Comparison of ENCODE assay signal across 26 mouse cellular contexts in the genomic region with DNA sequence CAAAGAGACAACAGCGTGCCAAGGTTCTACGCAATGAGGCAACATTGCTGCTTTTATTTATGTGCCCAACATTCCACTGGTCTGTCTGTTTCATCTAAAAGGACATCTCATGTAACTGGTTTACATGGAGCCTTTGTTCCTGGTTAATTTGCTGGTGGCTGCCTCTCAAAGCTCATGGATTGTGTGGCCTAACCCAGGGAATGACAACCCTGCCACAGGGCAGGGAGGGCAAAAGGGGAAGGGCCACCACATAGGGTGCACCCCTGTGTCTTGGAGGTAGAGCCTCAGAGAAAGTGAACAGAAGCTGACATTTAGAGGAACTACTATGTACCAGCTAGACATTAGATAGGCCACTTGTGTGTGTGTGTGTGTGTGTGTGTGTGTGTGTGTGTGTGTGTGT. TPM values are rescaled to one million over a fixed set of nuclear protein-coding genes. Genes with fewer than 3 reads are reported as not detected.
"Had no signal": no experiment of that assay in that cellular context is flagged by ENCODE, and none has a peak within 500 bp of the region (broad histone marks: within the 10 kb centered on the region; RNA-seq: fewer than 3 reads in every experiment).

No protein-coding gene starts in this region.

- H3K27ac ChIP-seq: liver, embryonic 15.5 days; lung, embryonic 15.5 days; macrophage; midbrain, embryonic 13.5 days; midbrain, embryonic 15.5 days; neural tube, embryonic 12.5 days; stomach, embryonic 15.5 days; stomach, postnatal 0 days had no signal

- ATAC-seq: liver, postnatal 0 days; lung, postnatal 0 days; midbrain, embryonic 13.5 days; midbrain, embryonic 15.5 days had no signal

- H3K4me1 ChIP-seq: liver, embryonic 15.5 days; lung, embryonic 15.5 days; megakaryocyte, embryonic 14.5 days; midbrain, embryonic 13.5 days; midbrain, embryonic 15.5 days; neural tube, embryonic 12.5 days; stomach, embryonic 15.5 days had no signal

- H3K9me3 ChIP-seq: liver, embryonic 15.5 days; lung, embryonic 15.5 days; midbrain, embryonic 13.5 days; midbrain, embryonic 15.5 days; neural tube, embryonic 12.5 days; stomach, embryonic 15.5 days had no signal

- H3K27me3 ChIP-seq: lung, embryonic 15.5 days; midbrain, embryonic 13.5 days; midbrain, embryonic 15.5 days; neural tube, embryonic 12.5 days; stomach, embryonic 15.5 days had no signal

- DNase-seq: liver, postnatal 0 days; lung, adult 2 months; lung, postnatal 14 days; lung, postnatal 36 days; right cerebral cortex, postnatal 14 days; spleen, adult 18-20 months; thymus, adult 2 months; thymus, postnatal 25 days; thymus, postnatal 4 days had no signal

- H3K36me3 ChIP-seq: liver, embryonic 15.5 days; lung, embryonic 15.5 days; midbrain, embryonic 13.5 days; midbrain, embryonic 15.5 days; neural tube, embryonic 12.5 days; stomach, embryonic 15.5 days had no signal

- H3K9ac ChIP-seq: liver, embryonic 15.5 days; liver, postnatal 0 days; lung, embryonic 15.5 days; midbrain, embryonic 13.5 days; midbrain, embryonic 15.5 days; neural tube, embryonic 12.5 days; stomach, embryonic 15.5 days had no signal

- H3K4me3 ChIP-seq: liver, embryonic 15.5 days; lung, embryonic 15.5 days; megakaryocyte, embryonic 14.5 days; midbrain, embryonic 13.5 days; midbrain, embryonic 15.5 days; neural tube, embryonic 12.5 days; stomach, embryonic 15.5 days had no signal

- H3K4me2 ChIP-seq: liver, embryonic 15.5 days; lung, embryonic 15.5 days; midbrain, embryonic 11.5 days; midbrain, embryonic 13.5 days; midbrain, embryonic 15.5 days; neural tube, embryonic 12.5 days; stomach, embryonic 15.5 days had no signal

RNA-seq across cellular contexts. Expression of a gene that starts 29.8 kb away (rescaled TPM):
- total RNA-seq: midbrain, postnatal 0 days; monocyte, adult 5-6 weeks; neutrophil, adult 5-6 weeks had no signal
- polyA plus RNA-seq: macrophage; midbrain, embryonic 13.5 days; midbrain, embryonic 15.5 days; neural tube, embryonic 14.5 days had no signal

RNA-seq across cellular contexts. Expression of a gene that starts 42.0 kb away (rescaled TPM):
- total RNA-seq: megakaryocyte progenitor cell, adult 5-6 weeks; midbrain, postnatal 0 days; monocyte, adult 5-6 weeks; neutrophil, adult 5-6 weeks had no signal
- polyA plus RNA-seq: liver, embryonic 15.5 days; liver, postnatal 0 days; lung, embryonic 15.5 days; lung, postnatal 0 days; macrophage; midbrain, embryonic 11.5 days; midbrain, embryonic 13.5 days; midbrain, embryonic 15.5 days; midbrain, postnatal 0 days; neural tube, embryonic 12.5 days; neural tube, embryonic 14.5 days; stomach, postnatal 0 days; testis, adult 2 months had no signal
